29 mouse cellular contexts compared by ENCODE assay signal in genomic region chr17:36274776-36275175, GRCm38 (mm10). TPM values are rescaled to one million over a fixed set of nuclear protein-coding genes. Genes with fewer than 3 reads are reported as not detected.
"Had no signal": no experiment of that assay in that cellular context is flagged by ENCODE, and none has a peak within 500 bp of the region (broad histone marks: within the 10 kb centered on the region; RNA-seq: fewer than 3 reads in every experiment).

No protein-coding gene starts in this region.

- H3K4me3 ChIP-seq: layer of hippocampus, adult 2 months; limb, embryonic 15.5 days; midbrain, embryonic 13.5 days; neural tube, embryonic 12.5 days; neural tube, embryonic 15.5 days; stomach, embryonic 15.5 days had no signal

- H3K9ac ChIP-seq: limb, embryonic 15.5 days; liver, embryonic 14.5 days; liver, postnatal 0 days; lung, embryonic 14.5 days; midbrain, embryonic 13.5 days; neural tube, embryonic 12.5 days; neural tube, embryonic 15.5 days; stomach, embryonic 15.5 days had no signal

- H3K27me3 ChIP-seq: limb, embryonic 15.5 days; midbrain, embryonic 13.5 days; neural tube, embryonic 12.5 days; neural tube, embryonic 15.5 days; stomach, embryonic 15.5 days had no signal

- ATAC-seq: liver, postnatal 0 days; lung, postnatal 0 days; midbrain, embryonic 13.5 days had no signal

- DNase-seq: kidney, adult 2 months; kidney, postnatal 25 days; layer of hippocampus, adult 9-11 months; liver, postnatal 0 days; lung, embryonic 14.5 days; right cerebral cortex, adult 18-20 months; right cerebral cortex, postnatal 25 days; spleen, adult 18-20 months; thymus, postnatal 25 days had no signal

- H3K9me3 ChIP-seq: limb, embryonic 15.5 days; midbrain, embryonic 13.5 days; neural tube, embryonic 12.5 days; neural tube, embryonic 15.5 days; stomach, embryonic 15.5 days had no signal

- H3K4me2 ChIP-seq: limb, embryonic 15.5 days; liver, embryonic 11.5 days; lung, embryonic 14.5 days; midbrain, embryonic 13.5 days; neural tube, embryonic 12.5 days; neural tube, embryonic 15.5 days; stomach, embryonic 15.5 days had no signal

- H3K27ac ChIP-seq: kidney, postnatal 0 days; layer of hippocampus, adult 2 months; limb, embryonic 15.5 days; liver, embryonic 14.5 days; macrophage; midbrain, embryonic 13.5 days; neural tube, embryonic 12.5 days; neural tube, embryonic 15.5 days; stomach, embryonic 15.5 days had no signal

RNA-seq across cellular contexts. Expression of gene H2-M10.2, which starts 11.5 kb away (rescaled TPM):
- total RNA-seq: layer of hippocampus, adult 2 months; layer of hippocampus, postnatal 25 days; left cerebral cortex, adult 18-20 months; left cerebral cortex, postnatal 25 days; megakaryocyte, adult 5-6 weeks; midbrain, postnatal 0 days had no signal
- polyA plus RNA-seq: kidney, adult 2 months; kidney, postnatal 0 days; large intestine, adult 2 months; limb, embryonic 15.5 days; liver, embryonic 14.5 days; liver, postnatal 0 days; lung, embryonic 14.5 days; lung, postnatal 0 days; macrophage; midbrain, postnatal 0 days; neural tube, embryonic 12.5 days; stomach, embryonic 15.5 days; urinary bladder, adult 2 months had no signal

RNA-seq across cellular contexts. Expression of gene H2-M10.1, which starts 51.2 kb away (rescaled TPM):
- total RNA-seq: layer of hippocampus, adult 2 months; layer of hippocampus, postnatal 25 days; left cerebral cortex, adult 18-20 months; left cerebral cortex, postnatal 25 days; megakaryocyte, adult 5-6 weeks; midbrain, postnatal 0 days had no signal
- polyA plus RNA-seq: kidney, adult 2 months; kidney, embryonic 14.5 days; kidney, postnatal 0 days; large intestine, adult 2 months; limb, embryonic 11.5 days; limb, embryonic 15.5 days; liver, embryonic 11.5 days; liver, embryonic 14.5 days; liver, postnatal 0 days; lung, embryonic 14.5 days; lung, postnatal 0 days; macrophage; midbrain, embryonic 13.5 days; midbrain, postnatal 0 days; neural tube, embryonic 12.5 days; neural tube, embryonic 15.5 days; stomach, embryonic 15.5 days; urinary bladder, adult 2 months had no signal
